Mouse (Mus musculus) spleen, adult 2 months (tissue): ENCODE measurements around the gene Gpm6b. TPM values are rescaled to one million over a fixed set of nuclear protein-coding genes. Genes with fewer than 3 reads are reported as not detected.

Experiments
- DNase-seq, 2 experiments: peaks; one replicate each; pipeline versions ENCODE4 v3.0.0 to v3.0.0-alpha.2; 2012 to 2021; ENCODE audit warnings: low spot score in 2 of 2, low read depth in 1 of 2
- H3K27ac ChIP-seq: fragments of 200-500 bp; 2 replicates; pipeline ENCODE4 v1.5.1; 2012; ENCODE audit warnings: low read length, inconsistent platforms; ENCODE audit not compliant: insufficient read depth
- H3K27me3 ChIP-seq: fragments of 200-500 bp; 2 replicates; pipeline ENCODE4 v1.6.1; 2012; ENCODE audit warnings: mild to moderate bottlenecking, moderate library complexity, low read length, inconsistent platforms; ENCODE audit not compliant: control insufficient read depth, insufficient read depth
- H3K36me3 ChIP-seq: fragments of 200-500 bp; 2 replicates; pipeline ENCODE4 v1.6.1; 2012; ENCODE audit warnings: mild to moderate bottlenecking, low read length, inconsistent platforms; ENCODE audit not compliant: control insufficient read depth, insufficient read depth
- H3K4me1 ChIP-seq: fragments of 200-500 bp; 2 replicates; pipeline ENCODE4 v1.6.1; 2011; ENCODE audit warnings: inconsistent platforms; ENCODE audit not compliant: control insufficient read depth, insufficient read depth, insufficient read length
- H3K4me3 ChIP-seq: fragments of 200-500 bp; 2 replicates; pipeline ENCODE4 v1.5.1; 2011; ENCODE audit warnings: mild to moderate bottlenecking, inconsistent platforms; ENCODE audit not compliant: insufficient read depth, insufficient read length; ENCODE audit errors: extremely low read depth
- CTCF ChIP-seq: fragments of 200-500 bp; IDR thresholded peaks from 2 replicates; pipeline ENCODE4 v1.5.1; 2011; ENCODE audit warnings: mild to moderate bottlenecking, inconsistent platforms; ENCODE audit not compliant: insufficient read depth, insufficient read length, insufficient replicate concordance; ENCODE audit errors: extremely low read depth
- POLR2A ChIP-seq: fragments of 200-500 bp; IDR thresholded peaks from 2 replicates; pipeline ENCODE4 v1.6.1; 2011; ENCODE audit warnings: low read depth, low read length, inconsistent platforms
- WGBS: fragments of 180-500 bp; shearing (Covaris S2); methylation state at CpG from one replicate; pipeline ENCODE4 v1.1.7; 2018; 5-methylcytosine and 5-hydroxymethylcytosine counted together
- polyA plus RNA-seq: library from polyadenylated mRNA; depleted of rRNA; stranded (reverse); fragments of >200 nt; gene quantifications from 2 replicates; pipeline ENCODE4 v1.2.3, GENCODE M21; 2012; rRNA removed

Gene Gpm6b
- polyA plus RNA-seq: 6.3 and 6.7 TPM in 2 replicates

- Histone ChIP-seq H3K36me3 (no peaks in the 10 kb centered on the region), H3K4me3 (peak within 1 kb of the TSS; percentile 59), H3K27me3 (no peaks in the 10 kb centered on the region), H3K4me1 (peaks cover 2% of the 10 kb centered on the region; the same call in 1 of the 2 replicates), H3K27ac (no peak within 1 kb of the TSS)
- no peak for DNase-seq
- no peak for TF ChIP-seq POLR2A
- no peak for TF ChIP-seq CTCF
- WGBS: 35% methylated on average over 62 of the region's 63 CpGs
Measured at GRCm38 (mm10) chrX:166238831-166239460, at the start of gene Gpm6b. TSS of gene Gpm6b (plus strand) at chrX:166238911.

GRCm38 (mm10) chrX:166196327-166196726, 42.4 kb upstream of the Gpm6b start:
- no peaks in the 10 kb centered on the region for H3K36me3 ChIP-seq
- no peaks in the 10 kb centered on the region for H3K4me1 ChIP-seq
- H3K27me3 ChIP-seq: no peaks in the 10 kb centered on the region
- DNase-seq: no peak
- H3K27ac ChIP-seq: no peak overlapping the region
- no peak overlapping the region for H3K4me3 ChIP-seq
- TF ChIP-seq CTCF (no peak), POLR2A (no peak)

GRCm38 (mm10) chrX:166198266-166198665, 40.4 kb upstream of the Gpm6b start:
- Histone ChIP-seq H3K27me3 (no peaks in the 10 kb centered on the region), H3K27ac (no peak overlapping the region), H3K4me1 (no peaks in the 10 kb centered on the region), H3K36me3 (no peaks in the 10 kb centered on the region), H3K4me3 (no peak overlapping the region)
- WGBS: 93% methylated on average over 2 of the region's 2 CpGs
- DNase-seq: no peak
- TF ChIP-seq CTCF: no peak
- no peak for TF ChIP-seq POLR2A

- no peaks in the 10 kb centered on the region for H3K36me3 ChIP-seq
- H3K27me3 ChIP-seq: no peaks in the 10 kb centered on the region
- TF ChIP-seq POLR2A: no peak
- no peak for TF ChIP-seq CTCF
- H3K4me3 ChIP-seq: no peak overlapping the region
- H3K27ac ChIP-seq: no peak overlapping the region
- no peaks in the 10 kb centered on the region for H3K4me1 ChIP-seq
- no peak for DNase-seq
Measured at GRCm38 (mm10) chrX:166199812-166200211, 38.9 kb upstream of the Gpm6b start.

- no peak overlapping the region for H3K4me3 ChIP-seq
- no peaks in the 10 kb centered on the region for H3K36me3 ChIP-seq
- DNase-seq: no peak
- no peaks in the 10 kb centered on the region for H3K27me3 ChIP-seq
- no peaks in the 10 kb centered on the region for H3K4me1 ChIP-seq
- H3K27ac ChIP-seq: no peak overlapping the region
- TF ChIP-seq POLR2A (no peak), CTCF (no peak)
- 89% methylated on average over 2 of the region's 2 CpGs for WGBS
Measured at GRCm38 (mm10) chrX:166214576-166214975, 24.1 kb upstream of the Gpm6b start.

DNA sequence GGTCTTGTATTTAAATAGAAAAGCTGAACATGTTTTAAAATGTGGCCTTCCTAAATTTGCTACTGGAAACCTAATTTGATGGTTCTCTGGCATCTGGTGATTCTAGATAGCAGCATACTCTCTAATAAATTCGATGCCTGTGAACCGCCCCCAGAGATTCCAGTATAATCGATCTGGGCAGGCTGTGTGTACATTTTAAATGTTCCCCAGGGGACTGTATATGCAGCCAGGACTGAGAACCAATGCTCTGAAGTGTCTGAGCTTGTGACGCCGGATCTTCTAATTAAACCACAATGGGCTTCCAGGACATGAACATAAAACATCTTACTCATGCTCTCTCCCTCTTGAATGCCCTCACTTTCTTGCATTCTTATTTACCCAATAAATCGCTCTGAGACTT, 22.5 kb upstream of the Gpm6b start:
- no peak for DNase-seq
- 84% methylated on average over 6 of the region's 6 CpGs for WGBS
- H3K4me3 ChIP-seq: no peak overlapping the region
- H3K27me3 ChIP-seq: no peaks in the 10 kb centered on the region
- no peaks in the 10 kb centered on the region for H3K4me1 ChIP-seq
- no peak overlapping the region for H3K27ac ChIP-seq
- H3K36me3 ChIP-seq: no peaks in the 10 kb centered on the region
- no peak for TF ChIP-seq POLR2A
- no peak for TF ChIP-seq CTCF

DNA sequence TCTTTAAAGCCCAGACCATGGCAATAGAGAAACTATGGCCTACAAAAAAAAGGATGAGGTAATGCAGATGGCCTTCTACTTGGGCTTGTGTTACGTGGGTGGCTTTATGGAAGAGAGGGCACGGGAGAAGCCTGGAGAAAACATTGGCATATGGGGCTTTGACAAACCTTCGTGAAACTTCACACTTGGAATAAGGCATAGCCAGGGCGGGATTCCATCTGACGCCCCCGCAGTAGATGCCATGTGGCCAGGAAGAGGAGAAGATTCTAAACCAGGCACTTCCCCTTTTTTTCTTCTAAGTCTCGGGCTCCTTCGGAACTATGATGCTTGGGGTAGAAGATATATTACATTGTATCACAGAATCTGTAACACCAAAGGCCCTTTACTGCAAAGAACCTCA, 22.0 kb upstream of the Gpm6b start:
- H3K4me1 ChIP-seq: no peaks in the 10 kb centered on the region
- no peaks in the 10 kb centered on the region for H3K27me3 ChIP-seq
- TF ChIP-seq CTCF: no peak
- no peak for TF ChIP-seq POLR2A
- no peaks in the 10 kb centered on the region for H3K36me3 ChIP-seq
- 55% methylated on average over 8 of the region's 8 CpGs for WGBS
- H3K27ac ChIP-seq: no peak overlapping the region
- no peak overlapping the region for H3K4me3 ChIP-seq
- DNase-seq: no peak
